Mouse (Mus musculus): Measurements from ENCODE around the gene Zc3h15. TPM values are rescaled to one million over a fixed set of nuclear protein-coding genes. Genes with fewer than 3 reads are reported as not detected.
A peak's percentile ranks its signal among the peaks of the same experiment; 100 is the strongest.
"Not testable (repeated sequence)": the region's sequence is repeated elsewhere in the genome, so short reads cannot be mapped to it uniquely, and the experiment has no call there.

Zc3h15 gene
- total and polyA plus RNA-seq, 3 experiments: 144 to 194 TPM; not detected in 1

GRCm38 (mm10) chr2:83705580-83706158 lies 61.4 kb downstream of the Zc3h15 start:
- Histone ChIP-seq H3K4me3 (ENCODE audit: control insufficient read depth in 1 of 2, insufficient read depth in 1 of 2, low read depth in 2 of 2, low read length in 2 of 2) (no peak overlapping the region), H3K79me2 (ENCODE audit: control insufficient read depth, insufficient read depth, low read length, poor library complexity) (no peaks in the 10 kb centered on the region), H3K4me1 (ENCODE audit: control insufficient read depth in 1 of 2, insufficient read depth in 2 of 2, low read length in 2 of 2) (peaks cover 2 to 7% of the 10 kb centered on the region in 2 experiments; a peak in 3 of 4 replicates), H3K9me3 (replicated peaks; ENCODE audit: insufficient read depth, low read length) (no peaks in the 10 kb centered on the region), H3K9ac (ENCODE audit: control insufficient read depth, low read depth, low read length, poor library complexity, severe bottlenecking) (no peak overlapping the region), H3K27me3 (ENCODE audit: control insufficient read depth in 1 of 2, insufficient read depth in 2 of 2, low read length in 2 of 2) (peaks cover 0 to 2% of the 10 kb centered on the region in 2 experiments; a peak in 2 of 4 replicates), H3K36me3 (ENCODE audit: control insufficient read depth in 1 of 2, insufficient read depth in 2 of 2, low read length in 2 of 2) (peaks cover 0 to 6% of the 10 kb centered on the region in 2 experiments; a peak in 2 of 4 replicates), H3K27ac (ENCODE audit: control insufficient read depth, low read depth, low read length) (no peak overlapping the region)
- no peak for DNase-seq (ENCODE audit: low read depth, low spot score)
- TF ChIP-seq MXI1 (IDR thresholded peaks at IDR 0.05; ENCODE audit: low read depth, low read length): no peak

DNA sequence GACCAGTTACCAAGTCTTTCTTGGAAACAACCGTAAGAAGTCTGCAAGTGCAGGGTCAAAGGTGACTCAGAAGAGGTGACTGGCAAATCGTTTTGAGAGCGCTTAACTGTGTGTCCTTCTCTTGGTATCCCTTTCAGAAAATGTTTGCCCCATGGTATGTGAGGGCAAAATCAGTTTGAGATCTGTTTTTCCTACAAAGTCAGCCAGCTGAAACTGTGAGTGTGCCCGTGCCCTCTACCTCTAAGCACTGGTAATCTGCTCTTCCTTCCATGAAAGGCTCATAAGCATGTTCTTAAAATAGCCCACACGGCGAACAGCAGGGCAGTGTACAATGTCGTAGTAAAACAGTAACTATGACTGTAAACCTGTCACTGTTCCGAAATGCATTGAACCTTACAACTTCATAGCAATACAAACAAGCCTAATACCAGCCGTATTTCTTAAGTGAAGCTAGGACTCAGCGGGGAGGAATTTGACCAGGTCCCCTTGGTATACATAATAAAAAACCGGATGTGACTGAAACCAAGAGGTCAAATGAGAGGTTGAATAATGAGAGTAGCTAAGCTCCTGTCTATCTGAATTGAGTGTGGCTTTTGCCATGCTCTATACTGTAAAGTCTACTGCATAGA lies 65.8 kb downstream of the Zc3h15 start:
- H3K9me3 ChIP-seq (replicated peaks; ENCODE audit: insufficient read depth, low read length): no peaks in the 10 kb centered on the region
- H3K4me3 ChIP-seq (ENCODE audit: control insufficient read depth in 1 of 2, insufficient read depth in 1 of 2, low read depth in 2 of 2, low read length in 2 of 2): no peak overlapping the region
- H3K36me3 ChIP-seq (ENCODE audit: control insufficient read depth in 1 of 2, insufficient read depth in 2 of 2, low read length in 2 of 2): no peaks in the 10 kb centered on the region; a peak in 1 of 4 replicates
- H3K4me1 ChIP-seq (ENCODE audit: control insufficient read depth in 1 of 2, insufficient read depth in 2 of 2, low read length in 2 of 2): no peaks in the 10 kb centered on the region
- H3K9ac ChIP-seq (ENCODE audit: control insufficient read depth, low read depth, low read length, poor library complexity, severe bottlenecking): no peak overlapping the region
- DNase-seq (ENCODE audit: low read depth, low spot score): no peak
- TF ChIP-seq UBTF (IDR thresholded peaks at IDR 0.05; ENCODE audit: borderline replicate concordance, insufficient read depth, low read depth, low read length) (no peak), NELFE (IDR thresholded peaks at IDR 0.05; ENCODE audit: low read depth, low read length) (no peak), ZC3H11A (IDR thresholded peaks at IDR 0.05; ENCODE audit: low read depth, low read length) (no peak), ZKSCAN1 (IDR thresholded peaks at IDR 0.05; ENCODE audit: low read depth, low read length) (no peak), CTCF (IDR thresholded peaks at IDR 0.05 in 2 of 3, conservative IDR thresholded peaks at IDR 0.05 in 1 of 3; ENCODE audit: control insufficient read depth in 1 of 3, insufficient read depth in 1 of 3, low read depth in 2 of 3, low read length in 3 of 3, poor library complexity in 1 of 3, severe bottlenecking in 1 of 3) (no peak), CHD2 (IDR thresholded peaks at IDR 0.05; ENCODE audit: low read length) (no peak)
- H3K27me3 ChIP-seq (ENCODE audit: control insufficient read depth in 1 of 2, insufficient read depth in 2 of 2, low read length in 2 of 2): peaks cover 2% of the 10 kb centered on the region in 2 experiments; a peak in 3 of 4 replicates
- H3K79me2 ChIP-seq (ENCODE audit: control insufficient read depth, insufficient read depth, low read length, poor library complexity): no peaks in the 10 kb centered on the region
- no peak overlapping the region for H3K27ac ChIP-seq (ENCODE audit: control insufficient read depth, low read depth, low read length)

GRCm38 (mm10) chr2:83713281-83713680 lies 69.0 kb downstream of the Zc3h15 start:
- not testable (repeated sequence) for H3K36me3 ChIP-seq (ENCODE audit: control insufficient read depth in 1 of 2, insufficient read depth in 2 of 2, low read length in 2 of 2); H3K9ac ChIP-seq (ENCODE audit: control insufficient read depth, low read depth, low read length, poor library complexity, severe bottlenecking); H3K27me3 ChIP-seq (ENCODE audit: control insufficient read depth in 1 of 2, insufficient read depth in 2 of 2, low read length in 2 of 2); H3K4me1 ChIP-seq (ENCODE audit: control insufficient read depth in 1 of 2, insufficient read depth in 2 of 2, low read length in 2 of 2); H3K9me3 ChIP-seq (replicated peaks; ENCODE audit: insufficient read depth, low read length); H3K27ac ChIP-seq (ENCODE audit: control insufficient read depth, low read depth, low read length); H3K79me2 ChIP-seq (ENCODE audit: control insufficient read depth, insufficient read depth, low read length, poor library complexity)
- peak; percentile 76 for TF ChIP-seq MAX (IDR thresholded peaks at IDR 0.05; ENCODE audit: low read length)
- TF ChIP-seq USF1 (IDR thresholded peaks at IDR 0.05; ENCODE audit: low read depth, low read length): peak; percentile 70
- TF ChIP-seq MYC (IDR thresholded peaks at IDR 0.05; ENCODE audit: low read depth, low read length): peak; percentile 28; the same call in 1 of the 2 replicates
- DNase-seq (ENCODE audit: low read depth, low spot score): peak; percentile 79
- H3K4me3 ChIP-seq (ENCODE audit: control insufficient read depth in 1 of 2, insufficient read depth in 1 of 2, low read depth in 2 of 2, low read length in 2 of 2): peak overlapping the region in 1 of 2 experiments; percentile 62; a peak in 2 of 4 replicates
